Mouse (Mus musculus): ENCODE results near the gene Dcaf6. TPM values are rescaled to one million over a fixed set of nuclear protein-coding genes. Genes with fewer than 3 reads are reported as not detected.
A peak's percentile ranks its signal among the peaks of the same experiment; 100 is the strongest.

The Dcaf6 gene
- polyA plus RNA-seq, 1 experiment from 2014 or later = 17.4 TPM

DNA sequence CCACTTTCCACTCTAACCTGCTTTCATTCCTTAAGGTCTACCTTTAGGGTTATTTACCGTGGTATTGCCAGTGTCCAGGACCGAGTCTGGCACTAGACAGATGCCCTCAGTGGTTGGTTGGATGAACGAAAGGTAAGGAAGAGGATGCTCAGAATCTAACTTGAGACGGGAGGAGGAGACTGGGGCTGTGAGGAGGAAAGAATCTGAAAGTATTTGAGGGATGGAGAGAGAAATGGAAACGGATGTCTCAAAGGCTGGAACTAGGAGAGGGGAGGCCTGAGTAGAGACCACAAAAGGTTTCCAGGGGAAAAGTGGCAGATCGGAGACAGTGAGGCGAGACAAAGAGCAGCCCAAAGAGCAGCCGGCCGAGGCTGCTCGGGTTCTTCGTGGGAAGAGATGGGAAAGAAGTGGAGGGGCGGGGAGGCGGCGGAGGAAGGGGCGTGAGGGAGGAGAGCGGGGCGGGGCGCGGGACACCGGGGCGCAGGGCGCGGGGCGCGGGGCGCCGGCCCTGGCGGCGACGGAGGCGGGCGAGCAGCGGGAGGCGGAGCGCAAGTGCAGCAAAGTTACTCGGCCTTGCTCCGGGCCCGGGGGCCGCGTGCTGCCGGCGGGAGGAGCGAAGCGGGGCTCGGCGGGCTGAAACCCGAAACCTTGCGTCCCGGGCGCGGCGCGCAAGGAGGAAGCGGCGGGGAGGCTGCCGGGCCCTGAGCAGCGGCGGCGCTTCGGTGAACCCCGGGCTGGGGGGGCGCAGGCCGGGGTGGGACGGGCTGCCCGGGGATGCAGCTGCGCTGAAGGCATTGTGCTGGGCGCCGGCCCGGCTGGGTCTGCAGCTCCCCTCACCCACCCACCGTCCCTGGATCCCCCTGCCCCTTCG is 178.7 kb downstream of the Dcaf6 start:
- no peaks in the 10 kb centered on the region for H3K9me3 ChIP-seq (ENCODE audit: low read length)
- DNase-seq (peak; percentile 50), ATAC-seq (peak; percentile 48)
- peak overlapping the region; percentile 53 for H3K4me3 ChIP-seq (ENCODE audit: low read depth, low read length)
- WGBS (ENCODE audit: insufficient replicate concordance) = 3% methylated on average over 34 of the region's 71 CpGs
- H3K27me3 ChIP-seq (ENCODE audit: insufficient read depth, low read length) = peaks cover 27% of the 10 kb centered on the region
- H3K4me2 ChIP-seq (ENCODE audit: low read depth, low read length) = peak overlapping the region; percentile 81
- peaks cover 9% of the 10 kb centered on the region for H3K4me1 ChIP-seq (ENCODE audit: insufficient read depth)
- TF ChIP-seq EP300 (IDR thresholded peaks at IDR 0.05; ENCODE audit: low read depth) = no peak
- no peak for TF ChIP-seq CTCF (IDR thresholded peaks at IDR 0.05; ENCODE audit: low read depth)
- no peak overlapping the region for H3K27ac ChIP-seq (ENCODE audit: low read depth)
- no peaks in the 10 kb centered on the region for H3K36me3 ChIP-seq (replicated peaks; ENCODE audit: insufficient read depth, low read length)
- peak overlapping the region; percentile 55; the same call in 1 of the 2 replicates for H3K9ac ChIP-seq (replicated peaks)

GRCm38 (mm10) chr1:165280741-165281140 is 179.5 kb downstream of the Dcaf6 start:
- no peaks in the 10 kb centered on the region for H3K36me3 ChIP-seq (replicated peaks; ENCODE audit: insufficient read depth, low read length)
- H3K9me3 ChIP-seq (ENCODE audit: low read length) = no peaks in the 10 kb centered on the region
- no peak overlapping the region for H3K4me3 ChIP-seq (ENCODE audit: low read depth, low read length)
- no peak overlapping the region for H3K4me2 ChIP-seq (ENCODE audit: low read depth, low read length)
- H3K27ac ChIP-seq (ENCODE audit: low read depth) = no peak overlapping the region
- H3K4me1 ChIP-seq (ENCODE audit: insufficient read depth) = peaks cover 9% of the 10 kb centered on the region
- DNase-seq (no peak), ATAC-seq (no peak)
- peaks cover 27% of the 10 kb centered on the region for H3K27me3 ChIP-seq (ENCODE audit: insufficient read depth, low read length)
- TF ChIP-seq CTCF (IDR thresholded peaks at IDR 0.05; ENCODE audit: low read depth) (no peak), EP300 (IDR thresholded peaks at IDR 0.05; ENCODE audit: low read depth) (no peak)
- no peak overlapping the region for H3K9ac ChIP-seq (replicated peaks)
- WGBS (ENCODE audit: insufficient replicate concordance) = 66% methylated on average over 10 of the region's 10 CpGs

Other genes with a start within 250 kb of the Dcaf6 start
- 41.3 and 41.4 TPM in 2 replicates for gene Tiprl, start 223.5 kb downstream of the Dcaf6 start, polyA plus RNA-seq (2015; fragmentation: Nextera tagmentation; extraction: Ambion mirVana)
- gene Gpr161, start 164.7 kb downstream of the Dcaf6 start, polyA plus RNA-seq (2015; fragmentation: Nextera tagmentation; extraction: Ambion mirVana) = 0.06 and 0.07 TPM in 2 replicates
- gene Mpc2, start 162 bp upstream of the Dcaf6 start, polyA plus RNA-seq (2015; fragmentation: Nextera tagmentation; extraction: Ambion mirVana) = 858 and 927 TPM in 2 replicates
- 0.08 and 0.19 TPM in 2 replicates for gene Adcy10, start 24.7 kb upstream of the Dcaf6 start, polyA plus RNA-seq (2015; fragmentation: Nextera tagmentation; extraction: Ambion mirVana)
- gene Mpzl1, start 174.1 kb upstream of the Dcaf6 start, polyA plus RNA-seq (2015; fragmentation: Nextera tagmentation; extraction: Ambion mirVana) = 26.6 and 33.4 TPM in 2 replicates
- gene Rcsd1, start 249.3 kb upstream of the Dcaf6 start, polyA plus RNA-seq (2015; fragmentation: Nextera tagmentation; extraction: Ambion mirVana) = 14.6 and 15.0 TPM in 2 replicates

All from liver, postnatal 0 days (tissue).